Mouse (Mus musculus) limb, embryonic 10.5 days (tissue): ENCODE results near the gene Nsl1. TPM values are rescaled to one million over a fixed set of nuclear protein-coding genes. Genes with fewer than 3 reads are reported as not detected.

Source experiments
- DNase-seq: peaks from one replicate; pipeline ENCODE4 v3.0.0-alpha.2; 2017; ENCODE audit warnings: low spot score
- H3K27ac ChIP-seq: fragments of 300-500 bp; sonication (generic); 2 replicates; pipeline ENCODE4 v1.5.1; 2016; ENCODE audit warnings: mild to moderate bottlenecking
- H3K27me3 ChIP-seq: fragments of 300-500 bp; sonication (generic); 2 replicates; pipeline ENCODE4 v1.6.1; 2016; ENCODE audit warnings: low read depth, mild to moderate bottlenecking; ENCODE audit not compliant: poor library complexity, severe bottlenecking
- H3K36me3 ChIP-seq: fragments of 300-500 bp; sonication (generic); 2 replicates; pipeline ENCODE4 v1.6.1; 2016; ENCODE audit warnings: mild to moderate bottlenecking, moderate library complexity
- H3K4me1 ChIP-seq: fragments of 300-500 bp; sonication (generic); 2 replicates; pipeline ENCODE4 v1.6.1; 2016
- H3K4me3 ChIP-seq: fragments of 300-500 bp; sonication (generic); 2 replicates; pipeline ENCODE4 v1.5.1; 2016; ENCODE audit warnings: mild to moderate bottlenecking, moderate library complexity
- H3K9me3 ChIP-seq: fragments of 300-500 bp; sonication (generic); replicated peaks from 2 replicates; pipeline ENCODE4 v1.6.1; 2016; ENCODE audit warnings: mild to moderate bottlenecking
- WGBS: fragments of 180-500 bp; shearing (Covaris S2); methylation state at CpG from one replicate; pipeline ENCODE4 v1.1.7; 2016; 5-methylcytosine and 5-hydroxymethylcytosine counted together
- polyA plus RNA-seq: library from polyadenylated mRNA; unstranded; fragments of >200 nt; fragmentation: Nextera tagmentation; extraction: Ambion mirVana; gene quantifications from 2 replicates; pipeline ENCODE4 v1.2.1, GENCODE M21; 2016

The Nsl1 gene
- polyA plus RNA-seq, 1 experiment from 2014 or later: 37.5 TPM

GRCm38 (mm10) chr1:191107306-191107705, 44.5 kb downstream of the Nsl1 start:
- Histone ChIP-seq H3K4me3 (no peak overlapping the region), H3K36me3 (no peaks in the 10 kb centered on the region), H3K9me3 (no peaks in the 10 kb centered on the region), H3K4me1 (peaks cover 13% of the 10 kb centered on the region), H3K27ac (no peak overlapping the region), H3K27me3 (no peaks in the 10 kb centered on the region)
- WGBS: 76% methylated on average over 10 of the region's 10 CpGs
- DNase-seq: no peak

- WGBS: 93% methylated on average over 9 of the region's 9 CpGs
- H3K36me3 ChIP-seq: no peaks in the 10 kb centered on the region
- H3K27ac ChIP-seq: no peak overlapping the region
- no peaks in the 10 kb centered on the region for H3K9me3 ChIP-seq
- H3K27me3 ChIP-seq: no peaks in the 10 kb centered on the region
- no peak for DNase-seq
- no peak overlapping the region for H3K4me3 ChIP-seq
- peaks cover 13% of the 10 kb centered on the region for H3K4me1 ChIP-seq
Observed at GRCm38 (mm10) chr1:191109907-191110306, 47.1 kb downstream of the Nsl1 start.

GRCm38 (mm10) chr1:191111146-191111545, 48.3 kb downstream of the Nsl1 start:
- Histone ChIP-seq H3K9me3 (no peaks in the 10 kb centered on the region), H3K27me3 (no peaks in the 10 kb centered on the region), H3K4me3 (no peak overlapping the region), H3K36me3 (no peaks in the 10 kb centered on the region), H3K4me1 (peaks cover 13% of the 10 kb centered on the region), H3K27ac (no peak overlapping the region)
- DNase-seq: no peak
- WGBS: 63% methylated on average over 8 of the region's 8 CpGs

- no peaks in the 10 kb centered on the region for H3K36me3 ChIP-seq
- no peak for DNase-seq
Observed at GRCm38 (mm10) chr1:191114868-191115267, 52.1 kb downstream of the Nsl1 start.

GRCm38 (mm10) chr1:191115514-191116238, 52.9 kb downstream of the Nsl1 start:
- no peak for DNase-seq
- 82% methylated on average over 11 of the region's 11 CpGs for WGBS

More at GRCm38 (mm10) chr1:191114868-191115267, 52.1 kb downstream of the Nsl1 start:
- Histone ChIP-seq H3K4me3 (no peak overlapping the region), H3K9me3 (no peaks in the 10 kb centered on the region), H3K27ac (no peak overlapping the region), H3K27me3 (no peaks in the 10 kb centered on the region), H3K4me1 (peaks cover 13% of the 10 kb centered on the region)
- 85% methylated on average over 7 of the region's 7 CpGs for WGBS

GRCm38 (mm10) chr1:191122744-191123143, 59.9 kb downstream of the Nsl1 start:
- 81% methylated on average over 3 of the region's 3 CpGs for WGBS

More at GRCm38 (mm10) chr1:191115514-191116238, 52.9 kb downstream of the Nsl1 start:
- Histone ChIP-seq H3K9me3 (no peaks in the 10 kb centered on the region), H3K27me3 (no peaks in the 10 kb centered on the region), H3K4me1 (peaks cover 10% of the 10 kb centered on the region), H3K4me3 (no peak overlapping the region), H3K27ac (no peak overlapping the region), H3K36me3 (no peaks in the 10 kb centered on the region)

GRCm38 (mm10) chr1:191123696-191124095, 60.9 kb downstream of the Nsl1 start:
- Histone ChIP-seq H3K36me3 (no peaks in the 10 kb centered on the region), H3K4me1 (peaks cover 6% of the 10 kb centered on the region; the same call in 1 of the 2 replicates), H3K27me3 (peaks cover 18% of the 10 kb centered on the region), H3K9me3 (no peaks in the 10 kb centered on the region), H3K4me3 (no peak overlapping the region), H3K27ac (no peak overlapping the region)
- no peak for DNase-seq
- WGBS: 91% methylated on average over 2 of the region's 2 CpGs

More at GRCm38 (mm10) chr1:191122744-191123143, 59.9 kb downstream of the Nsl1 start:
- Histone ChIP-seq H3K4me3 (no peak overlapping the region), H3K36me3 (no peaks in the 10 kb centered on the region), H3K27me3 (peaks cover 18% of the 10 kb centered on the region), H3K27ac (no peak overlapping the region), H3K9me3 (no peaks in the 10 kb centered on the region), H3K4me1 (peaks cover 6% of the 10 kb centered on the region; the same call in 1 of the 2 replicates)
- DNase-seq: no peak

- peaks cover 18% of the 10 kb centered on the region for H3K27me3 ChIP-seq
- H3K36me3 ChIP-seq: no peaks in the 10 kb centered on the region
- H3K9me3 ChIP-seq: no peaks in the 10 kb centered on the region
- H3K4me1 ChIP-seq: peaks cover 6% of the 10 kb centered on the region; the same call in 1 of the 2 replicates
- 83% methylated on average over 4 of the region's 4 CpGs for WGBS
- H3K27ac ChIP-seq: no peak overlapping the region
- DNase-seq: no peak
- H3K4me3 ChIP-seq: no peak overlapping the region
Observed at GRCm38 (mm10) chr1:191124288-191124687, 61.5 kb downstream of the Nsl1 start.

GRCm38 (mm10) chr1:191125811-191126638, 63.2 kb downstream of the Nsl1 start:
- peaks cover 18% of the 10 kb centered on the region for H3K27me3 ChIP-seq
- peak; percentile 86 for DNase-seq
- H3K4me1 ChIP-seq: peaks cover 6% of the 10 kb centered on the region; the same call in 1 of the 2 replicates
- WGBS: 15% methylated on average over 38 of the region's 38 CpGs
- 0 out of 2 replicates have a peak, but pooled peaks cover 4% of the 10 kb centered on the region for H3K9me3 ChIP-seq
- H3K27ac ChIP-seq: 0 out of 2 replicates have a peak overlapping the region, but pooled peaks have one; percentile 20
- H3K4me3 ChIP-seq: peak overlapping the region; percentile 44
- H3K36me3 ChIP-seq: no peaks in the 10 kb centered on the region

- H3K27me3 ChIP-seq: no peaks in the 10 kb centered on the region
- no peak overlapping the region for H3K4me3 ChIP-seq
- no peak for DNase-seq
- peaks cover 5% of the 10 kb centered on the region for H3K4me1 ChIP-seq
- 89% methylated on average over 2 of the region's 2 CpGs for WGBS
- H3K9me3 ChIP-seq: 0 out of 2 replicates have a peak, but pooled peaks cover 4% of the 10 kb centered on the region
- no peak overlapping the region for H3K27ac ChIP-seq
- H3K36me3 ChIP-seq: no peaks in the 10 kb centered on the region
Observed at GRCm38 (mm10) chr1:191131692-191132091, 68.9 kb downstream of the Nsl1 start.

GRCm38 (mm10) chr1:191132240-191132639, 69.4 kb downstream of the Nsl1 start:
- Histone ChIP-seq H3K36me3 (no peaks in the 10 kb centered on the region), H3K9me3 (0 out of 2 replicates have a peak, but pooled peaks cover 4% of the 10 kb centered on the region), H3K4me1 (peaks cover 5% of the 10 kb centered on the region), H3K4me3 (no peak overlapping the region), H3K27me3 (no peaks in the 10 kb centered on the region), H3K27ac (no peak overlapping the region)
- DNase-seq: no peak
- 81% methylated on average over 5 of the region's 5 CpGs for WGBS

GRCm38 (mm10) chr1:191132934-191133333, 70.1 kb downstream of the Nsl1 start:
- Histone ChIP-seq H3K9me3 (0 out of 2 replicates have a peak, but pooled peaks cover 4% of the 10 kb centered on the region), H3K27me3 (no peaks in the 10 kb centered on the region), H3K36me3 (no peaks in the 10 kb centered on the region), H3K4me3 (no peak overlapping the region), H3K4me1 (peaks cover 5% of the 10 kb centered on the region), H3K27ac (no peak overlapping the region)
- no peak for DNase-seq
- 77% methylated on average over 5 of the region's 5 CpGs for WGBS

- 47% methylated on average over 4 of the region's 4 CpGs for WGBS
- Histone ChIP-seq H3K9me3 (no peaks in the 10 kb centered on the region), H3K27ac (no peak overlapping the region), H3K4me3 (no peak overlapping the region), H3K36me3 (no peaks in the 10 kb centered on the region), H3K27me3 (no peaks in the 10 kb centered on the region), H3K4me1 (peaks cover 5% of the 10 kb centered on the region)
- no peak for DNase-seq
Observed at GRCm38 (mm10) chr1:191135406-191135805, 72.6 kb downstream of the Nsl1 start.
